Mouse (Mus musculus) stomach, embryonic 15.5 days (tissue): ENCODE measurements around the gene Gls2. TPM values are rescaled to one million over a fixed set of nuclear protein-coding genes. Genes with fewer than 3 reads are reported as not detected.
"Not testable (repeated sequence)": the region's sequence is repeated elsewhere in the genome, so short reads cannot be mapped to it uniquely, and the experiment has no call there.

ENCODE experiments used
- ATAC-seq: fragments of 200-750 bp; cut with Nextera tagmentation; 2 replicates; pipeline ENCODE4 v1.8.0; 2017; ENCODE audit warnings: low read depth, moderate number of reproducible peaks, moderate TSS enrichment; ENCODE audit not compliant: insufficient read depth, low FRiP score
- H3K27ac ChIP-seq: fragments of 300-500 bp; sonication (generic); 2 replicates; pipeline ENCODE4 v1.5.1; 2015; ENCODE audit warnings: mild to moderate bottlenecking, inconsistent platforms
- H3K27me3 ChIP-seq: fragments of 300-500 bp; sonication (generic); replicated peaks from 2 replicates; pipeline ENCODE4 v1.6.1; 2015; ENCODE audit warnings: inconsistent platforms
- H3K36me3 ChIP-seq: fragments of 300-500 bp; sonication (generic); 2 replicates; pipeline ENCODE4 v1.6.1; 2015; ENCODE audit warnings: inconsistent platforms
- H3K4me1 ChIP-seq: fragments of 300-500 bp; sonication (generic); 2 replicates; pipeline ENCODE4 v1.6.1; 2015; ENCODE audit warnings: inconsistent platforms
- H3K4me2 ChIP-seq: fragments of 300-500 bp; sonication (generic); 2 replicates; pipeline ENCODE4 v1.6.1; 2015; ENCODE audit warnings: mild to moderate bottlenecking, inconsistent platforms
- H3K4me3 ChIP-seq: fragments of 300-500 bp; sonication (generic); replicated peaks from 2 replicates; pipeline ENCODE4 v1.5.1; 2015; ENCODE audit warnings: inconsistent platforms
- H3K9ac ChIP-seq: fragments of 300-500 bp; sonication (generic); 2 replicates; pipeline ENCODE4 v1.6.1; 2015; ENCODE audit warnings: inconsistent platforms
- H3K9me3 ChIP-seq: fragments of 300-500 bp; sonication (generic); 2 replicates; pipeline ENCODE4 v1.6.1; 2016; ENCODE audit warnings: inconsistent platforms
- WGBS: fragments of 180-500 bp; shearing (Covaris S2); methylation state at CpG from one replicate; pipeline ENCODE4 v1.1.7; 2015; 5-methylcytosine and 5-hydroxymethylcytosine counted together
- polyA plus RNA-seq: library from polyadenylated mRNA; unstranded; fragments of >200 nt; fragmentation: Nextera tagmentation; extraction: Ambion mirVana; gene quantifications from 2 replicates; pipeline ENCODE4 v1.2.1, GENCODE M21; 2015

Gene Gls2
- polyA plus RNA-seq, 1 experiment from 2014 or later = 4.3 TPM

DNA sequence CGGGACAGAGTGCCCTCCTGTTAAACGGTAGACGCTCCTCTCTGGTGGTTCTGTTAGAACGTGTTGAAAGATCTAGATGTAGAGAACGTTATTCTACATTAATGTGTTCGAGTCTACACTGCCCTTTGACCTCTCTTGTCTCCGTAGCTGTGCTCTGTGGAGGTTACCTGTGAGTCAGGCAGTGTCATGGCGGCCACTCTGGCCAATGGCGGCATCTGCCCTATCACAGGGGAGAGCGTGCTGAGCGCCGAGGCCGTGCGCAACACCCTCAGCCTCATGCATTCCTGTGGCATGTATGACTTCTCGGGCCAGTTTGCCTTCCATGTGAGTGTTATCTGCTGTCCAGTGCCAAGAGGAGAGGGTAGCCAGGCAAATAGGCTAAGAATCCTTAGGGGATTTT is 10.7 kb downstream of the Gls2 start:
- H3K27me3 ChIP-seq = no peaks in the 10 kb centered on the region
- no peak overlapping the region for H3K27ac ChIP-seq
- H3K9me3 ChIP-seq = no peaks in the 10 kb centered on the region
- H3K9ac ChIP-seq = no peak overlapping the region
- 79% methylated on average over 15 of the region's 15 CpGs for WGBS
- H3K36me3 ChIP-seq = 0 out of 2 replicates have a peak, but pooled peaks cover 2% of the 10 kb centered on the region
- H3K4me2 ChIP-seq = no peak overlapping the region
- ATAC-seq = no peak
- no peak overlapping the region for H3K4me3 ChIP-seq
- no peaks in the 10 kb centered on the region for H3K4me1 ChIP-seq

- H3K27ac ChIP-seq = no peak overlapping the region
- H3K36me3 ChIP-seq = 0 out of 2 replicates have a peak, but pooled peaks cover 2% of the 10 kb centered on the region
- no peak for ATAC-seq
- 92% methylated on average over 10 of the region's 10 CpGs for WGBS
- peaks cover 15% of the 10 kb centered on the region for H3K4me1 ChIP-seq
- H3K9ac ChIP-seq = no peak overlapping the region
- H3K4me3 ChIP-seq = no peak overlapping the region
- H3K4me2 ChIP-seq = no peak overlapping the region
- H3K9me3 ChIP-seq = no peaks in the 10 kb centered on the region
- H3K27me3 ChIP-seq = no peaks in the 10 kb centered on the region
These were observed 14.1 kb downstream of the Gls2 start for GRCm38 (mm10) chr10:128208326-128208725.

GRCm38 (mm10) chr10:128209311-128210009 is 15.2 kb downstream of the Gls2 start:
- Histone ChIP-seq H3K4me1 (peaks cover 15% of the 10 kb centered on the region), H3K27me3 (no peaks in the 10 kb centered on the region), H3K36me3 (0 out of 2 replicates have a peak, but pooled peaks cover 2% of the 10 kb centered on the region), H3K9ac (no peak overlapping the region), H3K9me3 (no peaks in the 10 kb centered on the region), H3K4me3 (no peak overlapping the region), H3K27ac (no peak overlapping the region), H3K4me2 (no peak overlapping the region)
- ATAC-seq = no peak
- WGBS = 90% methylated on average over 11 of the region's 11 CpGs

DNA sequence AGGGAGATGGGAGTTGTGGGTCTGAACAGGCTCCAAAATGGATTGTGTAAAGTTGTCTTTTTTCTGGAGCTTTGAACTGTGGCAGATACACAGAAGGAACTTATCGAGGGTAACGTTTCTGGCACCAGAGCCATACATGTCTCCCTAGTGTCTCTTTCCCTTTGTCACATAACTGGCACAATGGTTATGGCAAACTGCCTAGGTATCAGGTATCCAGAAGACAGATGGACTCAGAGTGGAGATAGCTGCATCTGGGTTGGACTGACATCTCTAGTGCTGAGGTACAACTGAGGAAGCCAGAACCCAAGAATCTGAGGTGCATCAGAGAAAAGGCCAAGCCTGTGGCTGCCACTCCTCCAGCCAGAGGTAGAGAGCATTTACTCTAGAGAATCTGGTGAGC is 15.9 kb downstream of the Gls2 start:
- Histone ChIP-seq H3K4me2 (no peak overlapping the region), H3K27ac (no peak overlapping the region), H3K27me3 (no peaks in the 10 kb centered on the region), H3K4me3 (no peak overlapping the region), H3K4me1 (peaks cover 15% of the 10 kb centered on the region), H3K36me3 (0 out of 2 replicates have a peak, but pooled peaks cover 2% of the 10 kb centered on the region), H3K9me3 (no peaks in the 10 kb centered on the region), H3K9ac (no peak overlapping the region)
- 90% methylated on average over 2 of the region's 2 CpGs for WGBS
- no peak for ATAC-seq

GRCm38 (mm10) chr10:128210954-128211353 is 16.7 kb downstream of the Gls2 start:
- peak overlapping the region; percentile 72 for H3K4me3 ChIP-seq
- peak overlapping the region; percentile 60 for H3K9ac ChIP-seq
- H3K36me3 ChIP-seq = 0 out of 2 replicates have a peak, but pooled peaks cover 2% of the 10 kb centered on the region
- H3K27ac ChIP-seq = no peak overlapping the region
- peak overlapping the region; percentile 85 for H3K4me2 ChIP-seq
- WGBS = 20% methylated on average over 14 of the region's 14 CpGs
- no peak for ATAC-seq
- H3K4me1 ChIP-seq = peaks cover 15% of the 10 kb centered on the region
- H3K27me3 ChIP-seq = no peaks in the 10 kb centered on the region
- no peaks in the 10 kb centered on the region for H3K9me3 ChIP-seq

- under 1% methylated on average over 30 of the region's 30 CpGs for WGBS
- Histone ChIP-seq H3K4me1 (peaks cover 15% of the 10 kb centered on the region), H3K27me3 (no peaks in the 10 kb centered on the region), H3K9me3 (no peaks in the 10 kb centered on the region), H3K36me3 (0 out of 2 replicates have a peak, but pooled peaks cover 2% of the 10 kb centered on the region), H3K27ac (peak within 1 kb of the TSS; percentile 57; the same call in 1 of the 2 replicates), H3K9ac (peak within 1 kb of the TSS; percentile 60), H3K4me3 (peak within 1 kb of the TSS; percentile 72), H3K4me2 (peak within 1 kb of the TSS; percentile 85)
- ATAC-seq = peak; percentile 91
These were observed 17.3 kb downstream of the Gls2 start, which contains the start of gene Spryd4 for GRCm38 (mm10) chr10:128211390-128212108. TSS of gene Spryd4 (minus strand) at chr10:128211807.

GRCm38 (mm10) chr10:128212148-128212547 is 17.9 kb downstream of the Gls2 start:
- peaks cover 15% of the 10 kb centered on the region for H3K4me1 ChIP-seq

DNA sequence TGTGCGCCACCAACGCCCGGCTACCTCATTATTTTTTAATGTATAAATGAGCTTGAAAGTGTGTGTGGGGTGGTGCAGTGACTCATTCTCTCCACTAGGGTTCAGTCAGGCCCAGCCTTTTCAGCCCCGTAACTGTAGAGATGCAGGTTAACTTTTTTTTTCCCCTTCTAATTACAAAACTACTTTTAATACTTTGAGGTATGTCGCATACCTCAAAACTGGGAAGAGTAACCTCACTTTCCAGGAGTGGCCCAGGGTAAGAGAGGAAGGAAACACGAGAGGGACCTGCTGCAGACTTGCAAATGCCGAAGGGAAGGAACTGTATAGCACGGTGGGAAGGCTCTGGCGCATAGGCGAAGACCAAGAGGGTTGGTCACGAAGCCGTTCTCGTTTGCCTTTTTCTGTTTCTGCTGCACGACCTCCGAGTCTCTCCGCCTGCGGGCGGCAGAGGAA is 18.6 kb downstream of the Gls2 start:
- H3K9me3 ChIP-seq = no peaks in the 10 kb centered on the region
- no peak overlapping the region for H3K27ac ChIP-seq
- H3K4me2 ChIP-seq = peak overlapping the region; percentile 80
- ATAC-seq = no peak; the same call in 1 of the 2 replicates
- WGBS = 1% methylated on average over 18 of the region's 18 CpGs
- 0 out of 2 replicates have a peak, but pooled peaks cover 2% of the 10 kb centered on the region for H3K36me3 ChIP-seq
- peak overlapping the region; percentile 37 for H3K4me3 ChIP-seq
- H3K4me1 ChIP-seq = peaks cover 15% of the 10 kb centered on the region
- no peaks in the 10 kb centered on the region for H3K27me3 ChIP-seq
- no peak overlapping the region for H3K9ac ChIP-seq

More at GRCm38 (mm10) chr10:128212148-128212547, 17.9 kb downstream of the Gls2 start:
- H3K27ac ChIP-seq = peak overlapping the region; percentile 57; the same call in 1 of the 2 replicates
- H3K27me3 ChIP-seq = no peaks in the 10 kb centered on the region
- ATAC-seq = no peak
- H3K9ac ChIP-seq = no peak overlapping the region
- H3K4me3 ChIP-seq = peak overlapping the region; percentile 72
- peak overlapping the region; percentile 85 for H3K4me2 ChIP-seq
- H3K9me3 ChIP-seq = no peaks in the 10 kb centered on the region
- 49% methylated on average over 6 of the region's 6 CpGs for WGBS
- H3K36me3 ChIP-seq = 0 out of 2 replicates have a peak, but pooled peaks cover 2% of the 10 kb centered on the region

DNA sequence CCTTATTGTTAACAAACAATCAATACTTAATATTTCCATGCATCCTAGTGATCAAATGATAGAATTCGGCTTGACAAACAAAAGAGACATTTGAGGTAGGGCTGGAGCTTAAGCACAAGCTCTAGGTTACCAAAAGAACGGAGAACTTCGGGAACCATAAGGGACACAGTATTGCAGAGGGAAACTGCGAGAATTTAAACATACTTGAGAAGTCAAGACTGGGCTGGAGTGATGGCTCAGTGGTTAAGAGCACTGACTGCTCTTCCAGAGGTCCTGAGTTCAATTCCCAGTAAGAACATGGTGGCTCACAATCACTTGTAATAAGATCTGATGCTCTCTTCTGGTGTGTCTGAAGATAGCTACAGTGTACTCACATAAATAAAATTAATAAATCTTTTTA is 19.9 kb downstream of the Gls2 start:
- H3K4me1 ChIP-seq = peaks cover 15% of the 10 kb centered on the region
- not testable (repeated sequence) for ATAC-seq, H3K4me3 ChIP-seq, H3K36me3 ChIP-seq, H3K27me3 ChIP-seq, H3K9me3 ChIP-seq, H3K4me2 ChIP-seq, H3K27ac ChIP-seq, H3K9ac ChIP-seq
- WGBS = 90% methylated on average over 4 of the region's 4 CpGs

- Histone ChIP-seq H3K9me3 (no peaks in the 10 kb centered on the region), H3K4me1 (peaks cover 15% of the 10 kb centered on the region), H3K9ac (no peak overlapping the region), H3K36me3 (no peaks in the 10 kb centered on the region), H3K27ac (no peak overlapping the region), H3K4me2 (no peak overlapping the region), H3K27me3 (no peaks in the 10 kb centered on the region), H3K4me3 (no peak overlapping the region)
- WGBS = 81% methylated on average over 5 of the region's 5 CpGs
- ATAC-seq = no peak
These were observed 20.7 kb downstream of the Gls2 start for GRCm38 (mm10) chr10:128214981-128215380.

DNA sequence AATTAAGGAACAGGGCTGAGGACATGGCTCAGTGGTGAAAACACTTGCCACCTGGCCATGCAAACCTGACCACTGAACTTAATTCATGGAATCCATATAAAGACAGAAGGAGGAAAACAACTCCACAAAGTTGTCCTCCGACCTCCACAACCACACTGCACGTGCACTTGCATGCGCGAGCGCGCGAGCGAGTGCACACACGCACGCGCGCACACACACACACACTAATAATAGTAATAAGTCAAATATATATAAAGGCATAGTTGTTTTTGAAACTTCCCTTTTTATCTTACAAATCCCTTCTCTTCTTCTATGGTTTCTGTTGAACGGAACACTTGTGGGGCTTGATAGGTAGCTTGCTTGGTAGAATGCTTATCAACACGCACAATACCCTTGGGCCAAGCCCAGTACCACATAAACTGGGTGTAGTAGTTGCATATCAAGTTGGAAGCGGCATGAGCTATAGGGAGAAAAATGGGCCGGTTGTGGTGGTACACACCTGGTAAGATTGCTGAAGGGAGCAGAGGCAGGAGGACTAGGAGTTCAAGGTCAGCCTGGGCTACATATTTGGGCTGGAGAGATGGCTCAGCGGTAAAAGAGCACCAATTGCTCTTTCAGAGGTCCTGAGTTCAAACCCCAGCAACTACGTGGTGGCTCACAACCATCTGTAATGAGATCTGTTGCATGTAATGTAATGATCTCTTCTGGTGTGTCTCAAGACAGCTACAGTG is 24.3 kb downstream of the Gls2 start:
- Histone ChIP-seq H3K9ac (no peak overlapping the region), H3K4me3 (no peak overlapping the region), H3K27ac (no peak overlapping the region), H3K9me3 (no peaks in the 10 kb centered on the region), H3K36me3 (no peaks in the 10 kb centered on the region), H3K4me2 (no peak overlapping the region), H3K4me1 (no peaks in the 10 kb centered on the region), H3K27me3 (no peaks in the 10 kb centered on the region)
- WGBS = 89% methylated on average over 18 of the region's 18 CpGs
- ATAC-seq = peak; percentile 56; the same call in 1 of the 2 replicates
